Mouse (Mus musculus) lung, postnatal 4 days (tissue): Measurements from ENCODE around the gene Fkrp.

ENCODE experiments used
- DNase-seq, 2 experiments: peaks; one replicate each; pipeline ENCODE4 v3.0.0; 2021

Fkrp gene

DNA sequence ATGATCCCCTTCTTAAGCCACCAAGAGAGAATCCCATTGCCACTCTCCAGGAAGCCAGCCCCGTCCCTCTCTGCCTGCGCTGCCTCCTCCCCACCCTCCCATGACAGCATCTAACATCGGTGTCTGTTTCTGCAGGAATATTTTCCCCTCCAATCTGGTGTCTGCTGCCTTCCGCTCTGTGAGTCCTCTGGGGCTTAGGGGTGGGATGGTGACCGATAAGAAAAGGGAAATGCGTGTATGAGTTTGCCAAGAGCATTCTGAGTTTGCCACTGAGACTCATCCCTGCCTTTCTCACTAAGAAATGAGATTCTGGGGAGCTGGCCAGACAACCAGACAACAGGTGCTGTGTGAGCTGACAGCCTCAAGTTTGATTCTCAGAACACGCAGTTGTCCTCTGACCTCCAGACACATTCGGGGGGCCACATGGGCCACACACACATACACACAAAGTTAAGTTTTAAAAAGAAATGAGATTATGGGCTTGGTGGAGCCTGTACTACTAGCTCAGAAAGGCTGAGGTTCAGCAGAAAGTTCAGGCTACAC lies 30.9 kb downstream of the Fkrp start:
- no peak for DNase-seq

DNA sequence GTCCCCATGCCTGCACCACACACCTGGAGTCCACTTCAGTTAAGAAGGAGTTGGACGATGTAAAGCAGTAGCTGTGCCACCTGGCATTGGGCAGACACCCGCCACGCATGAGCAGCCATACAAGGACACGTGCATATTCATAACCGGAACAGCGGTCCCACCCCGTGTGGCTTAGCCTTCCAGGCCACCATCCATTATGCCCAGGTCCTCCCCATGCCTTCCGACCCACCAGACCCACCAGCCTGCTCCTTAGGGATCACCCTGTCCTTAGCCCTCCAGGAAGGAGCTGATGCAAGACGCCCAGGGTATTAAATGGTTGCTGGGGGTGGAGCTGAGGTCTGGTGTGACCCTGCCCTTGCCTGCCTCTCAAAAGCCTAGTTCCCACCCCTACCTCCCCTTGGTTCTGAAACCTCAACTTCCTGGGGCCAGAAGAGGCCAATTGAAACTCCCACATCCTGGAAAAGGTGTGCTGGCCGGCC lies 32.0 kb downstream of the Fkrp start:
- peak; percentile 54 to 62 for DNase-seq

DNA sequence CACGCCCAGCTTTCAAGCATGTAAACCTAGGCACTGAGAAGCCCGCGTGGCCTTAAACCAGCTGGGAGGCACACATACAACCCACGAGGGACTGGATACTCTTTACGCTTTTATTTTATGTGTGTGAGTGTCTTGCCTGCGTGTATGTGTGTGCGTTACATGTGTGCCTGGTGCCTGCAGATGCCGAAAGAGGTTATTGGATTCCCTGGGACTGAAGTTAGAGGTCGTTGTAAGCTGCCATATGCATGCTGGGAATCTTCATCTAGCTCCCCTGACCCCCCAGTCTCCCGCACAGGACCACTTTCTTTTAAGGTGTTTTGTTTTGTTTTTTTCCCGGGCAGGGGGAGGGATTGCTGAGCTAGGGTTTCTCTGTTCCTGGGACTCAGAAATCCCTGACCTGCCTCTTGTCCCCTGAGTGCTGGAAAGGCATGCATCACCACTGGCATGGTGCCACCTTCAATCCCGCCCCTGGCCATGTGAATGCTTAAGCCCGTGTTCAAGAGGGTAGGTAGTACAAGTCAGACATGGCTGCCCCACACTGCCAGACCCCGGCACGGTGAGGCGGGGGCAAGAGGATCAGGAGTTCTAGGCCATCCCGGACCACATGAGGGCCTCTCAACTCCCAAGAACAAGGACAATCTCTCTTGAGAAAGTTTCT lies 32.6 kb downstream of the Fkrp start:
- DNase-seq, result peak; percentile 82 to 91

DNA sequence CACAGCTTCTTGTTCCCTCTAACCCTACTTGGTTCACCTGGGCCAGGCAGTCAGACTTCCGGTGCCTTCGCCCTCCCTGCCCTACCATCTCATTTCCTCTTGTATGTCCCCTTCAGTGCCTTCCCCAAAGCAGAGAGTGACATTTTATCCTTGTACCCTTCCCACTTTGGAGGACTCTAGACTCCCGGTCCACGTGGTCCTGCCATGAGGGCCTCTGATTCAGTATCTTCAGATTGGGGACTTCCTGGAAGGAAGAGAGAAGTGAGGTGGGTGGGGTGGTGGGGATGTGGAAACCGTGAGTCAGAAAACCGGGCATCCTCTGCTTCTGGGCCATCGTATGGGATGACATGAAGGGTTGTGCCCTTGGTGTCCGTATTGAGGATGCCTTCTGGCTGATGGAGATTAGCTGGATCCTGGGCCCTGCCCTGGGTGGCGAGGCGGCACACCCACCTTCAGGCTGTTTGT lies 33.3 kb downstream of the Fkrp start:
- peak; percentile 49 for DNase-seq

DNA sequence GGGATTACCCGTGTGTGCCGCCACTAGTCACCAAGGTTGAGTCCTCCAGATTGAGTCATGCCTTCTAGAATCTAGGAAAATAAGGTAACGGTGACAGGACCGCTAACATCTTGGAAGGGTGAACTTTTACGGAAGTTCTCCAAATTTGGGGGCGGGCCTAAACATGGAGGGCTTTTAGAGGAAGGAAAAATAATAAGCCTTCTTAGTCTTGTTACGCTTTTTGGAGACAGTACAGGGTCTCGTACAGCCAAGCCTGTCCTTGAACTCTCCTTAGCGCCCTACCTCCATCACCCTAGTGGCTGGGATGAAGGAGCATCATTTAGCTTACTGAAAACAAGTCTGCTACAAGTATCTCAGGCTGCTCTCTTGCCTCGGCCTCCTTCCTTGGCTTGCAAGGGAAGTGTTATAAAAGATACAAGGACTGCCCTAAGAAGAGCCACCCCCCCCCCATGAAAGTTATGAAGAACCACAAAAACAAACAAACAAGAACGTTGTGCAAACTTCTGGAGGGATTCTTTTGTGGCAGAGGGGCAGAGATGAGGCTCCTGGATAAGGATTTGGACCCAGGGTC lies 33.9 kb downstream of the Fkrp start:
- peak in 1 of 2 experiments; percentile 23 for DNase-seq

DNA sequence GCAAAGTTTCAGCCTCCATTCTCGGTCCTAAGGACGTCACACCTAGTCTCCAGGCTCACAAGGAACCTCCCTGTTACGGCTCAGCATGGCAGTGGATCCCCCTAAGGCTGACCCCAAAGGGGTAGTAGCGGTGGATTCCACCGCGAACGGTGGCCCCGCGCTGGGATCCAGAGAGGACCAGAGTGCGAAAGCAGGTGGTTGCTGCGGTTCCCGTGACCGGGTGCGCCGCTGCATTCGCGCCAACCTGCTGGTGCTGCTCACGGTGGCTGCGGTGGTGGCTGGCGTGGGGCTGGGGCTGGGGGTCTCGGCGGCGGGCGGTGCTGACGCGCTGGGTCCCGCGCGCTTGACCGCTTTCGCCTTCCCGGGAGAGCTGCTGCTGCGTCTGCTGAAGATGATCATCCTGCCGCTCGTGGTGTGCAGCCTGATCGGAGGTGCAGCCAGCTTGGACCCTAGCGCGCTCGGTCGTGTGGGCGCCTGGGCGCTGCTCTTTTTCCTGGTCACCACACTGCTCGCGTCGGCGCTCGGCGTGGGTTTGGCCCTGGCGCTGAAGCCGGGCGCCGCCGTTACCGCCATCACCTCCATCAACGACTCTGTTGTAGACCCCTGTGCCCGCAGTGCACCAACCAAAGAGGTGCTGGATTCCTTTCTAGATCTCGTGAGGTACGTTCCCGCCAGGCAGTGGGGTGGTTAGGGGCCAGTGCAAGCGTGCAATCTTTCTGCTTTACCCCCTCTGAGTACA lies 34.5 kb downstream of the Fkrp start:
- DNase-seq, result peak; percentile 45 to 49

DNA sequence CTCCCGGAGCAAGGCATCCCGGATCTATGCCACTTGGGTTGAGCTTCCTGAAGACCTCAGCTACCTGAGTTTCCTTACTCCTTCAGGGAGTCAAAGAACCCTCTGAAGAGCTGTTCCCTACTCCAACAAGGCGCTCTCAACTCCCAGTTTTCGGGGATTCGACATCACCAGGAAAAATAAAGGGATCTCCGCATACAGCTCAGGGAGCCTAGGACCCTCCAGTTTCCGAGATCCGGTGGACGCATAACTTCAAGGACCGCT lies 35.0 kb downstream of the Fkrp start:
- DNase-seq, result no peak

DNA sequence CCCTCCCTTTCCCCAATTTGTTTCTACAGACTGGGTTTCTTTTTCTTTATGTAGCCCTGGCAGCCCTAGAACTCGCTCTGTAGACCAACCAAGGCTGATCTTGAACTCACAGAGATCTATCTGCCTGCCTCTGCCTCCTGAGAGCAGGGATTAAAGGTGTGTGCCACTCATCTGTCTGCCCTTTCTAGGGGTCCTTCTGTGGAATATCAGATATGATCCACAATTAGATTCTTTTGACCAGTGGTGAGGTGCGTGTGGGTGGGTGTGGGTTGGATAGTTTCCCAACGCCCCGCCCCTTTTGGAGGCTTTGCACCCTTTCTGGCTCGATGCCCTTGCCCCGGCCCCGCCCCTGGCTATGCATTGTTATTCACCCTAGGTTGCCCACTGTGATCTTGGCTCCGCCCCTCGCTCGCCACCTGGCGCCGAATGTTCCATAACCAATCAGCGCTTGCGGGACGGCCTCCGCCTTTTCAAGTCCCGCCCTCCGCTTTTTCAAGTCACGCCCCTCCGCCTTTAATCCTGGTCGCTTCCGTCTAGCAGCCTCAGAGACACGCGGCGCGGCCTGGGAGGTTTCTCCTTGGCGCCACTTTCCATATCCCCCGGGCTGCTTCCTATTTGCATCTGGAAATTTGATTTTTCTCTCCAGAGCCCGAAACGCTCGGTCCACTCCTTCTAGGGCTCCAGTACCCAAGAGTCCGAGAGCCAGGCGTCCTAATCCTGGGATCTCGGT lies 35.5 kb downstream of the Fkrp start, which contains the start of gene Slc1a5:
TSS of gene Slc1a5 (plus strand) at position 516 of the 730 bp plus-strand sequence.
- DNase-seq, result peak; percentile 97

DNA sequence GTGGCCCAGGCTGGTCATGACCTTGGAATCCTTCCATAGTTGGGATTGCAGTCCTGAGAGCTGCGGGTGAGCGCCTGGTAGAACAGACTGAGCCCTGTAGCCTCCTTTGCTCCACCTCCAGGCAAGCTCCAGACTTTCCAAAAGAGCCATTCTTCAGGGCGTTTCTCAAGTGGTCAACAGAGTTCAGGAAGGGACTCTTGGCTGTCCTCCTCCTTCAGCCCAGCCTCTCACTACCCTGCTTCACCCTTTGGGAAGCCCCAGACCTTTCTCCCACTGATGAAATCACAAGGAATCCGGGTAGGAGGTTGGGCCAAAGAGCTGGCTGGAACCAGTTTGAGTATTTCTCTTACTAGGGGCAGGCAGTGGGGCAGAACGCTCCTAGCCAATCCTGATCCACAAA lies 36.5 kb downstream of the Fkrp start:
- peak; percentile 66 to 85 for DNase-seq

DNA sequence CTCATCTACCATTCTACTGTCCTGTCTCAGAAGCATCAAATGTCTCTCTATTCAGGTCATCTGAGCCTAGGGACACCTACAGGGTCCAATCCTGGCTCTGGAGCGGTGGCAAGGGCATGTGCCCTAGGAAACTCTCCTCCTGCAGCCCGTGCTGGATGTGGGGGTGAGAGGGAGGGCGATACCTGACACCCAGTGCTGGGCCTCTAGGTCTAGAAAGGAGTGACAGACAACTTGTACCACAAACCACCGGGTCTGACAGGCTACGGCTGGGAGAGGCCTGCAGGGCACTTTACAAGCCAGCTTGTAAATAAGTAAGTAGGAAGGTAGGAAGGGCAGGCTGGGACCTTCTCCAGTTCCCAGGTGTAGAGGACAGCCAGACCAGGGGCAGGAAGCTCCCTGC lies 40.6 kb downstream of the Fkrp start:
- DNase-seq, result no peak

DNA sequence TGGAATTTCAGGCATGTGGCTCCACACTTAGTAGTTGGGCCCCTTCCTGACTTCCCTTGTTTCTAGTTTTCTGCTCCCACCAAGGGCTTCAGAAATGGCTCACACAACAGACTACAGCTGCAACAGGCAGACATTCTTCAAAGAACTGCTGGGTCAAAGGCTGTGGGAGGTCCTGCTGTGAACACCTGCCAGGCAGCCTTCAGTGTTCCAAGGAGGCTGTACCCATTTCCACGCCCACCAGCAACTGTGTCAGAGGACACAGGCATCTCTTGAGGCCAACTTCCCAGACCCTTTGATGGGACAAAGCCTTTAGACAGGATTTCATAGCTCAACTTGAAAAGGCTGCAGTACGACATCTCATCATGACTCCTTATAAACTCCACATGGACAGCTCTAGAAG lies 50.1 kb downstream of the Fkrp start:
- no peak for DNase-seq

DNA sequence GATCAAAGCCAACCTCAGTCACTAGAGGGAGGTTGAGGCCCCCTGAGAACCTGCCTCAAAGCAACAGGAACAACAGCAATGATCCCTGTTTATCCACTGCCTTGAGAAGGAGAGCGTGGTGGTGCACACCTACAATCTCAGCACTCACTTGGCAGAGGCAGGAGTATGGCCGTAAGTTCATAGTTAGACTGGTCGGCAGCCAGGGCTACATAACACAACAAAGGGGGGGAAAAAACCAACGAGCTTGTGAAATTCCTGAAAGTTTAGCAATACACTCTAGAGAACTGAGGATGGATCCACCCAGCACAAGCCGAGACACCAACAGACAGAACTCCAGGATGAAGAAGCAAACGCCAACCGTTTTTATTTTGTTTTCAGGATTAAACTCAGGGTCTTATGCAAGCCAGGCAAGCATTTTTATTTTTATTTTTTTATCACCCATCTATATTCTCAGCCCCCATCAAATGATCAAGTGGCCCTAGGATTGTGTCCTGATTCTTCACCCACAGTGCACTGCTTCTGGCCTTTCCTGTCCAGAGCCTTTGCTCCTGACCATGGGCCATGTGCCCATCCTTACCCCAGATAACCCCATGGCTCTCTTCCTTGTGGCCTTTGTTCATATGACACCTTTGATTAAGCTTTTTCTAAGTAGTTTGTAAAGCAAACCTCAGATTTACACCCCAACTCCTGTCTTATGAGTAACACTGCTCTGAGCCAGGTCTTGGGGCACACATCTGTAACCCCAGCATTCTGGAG lies 52.9 kb downstream of the Fkrp start:
- no peak for DNase-seq

DNA sequence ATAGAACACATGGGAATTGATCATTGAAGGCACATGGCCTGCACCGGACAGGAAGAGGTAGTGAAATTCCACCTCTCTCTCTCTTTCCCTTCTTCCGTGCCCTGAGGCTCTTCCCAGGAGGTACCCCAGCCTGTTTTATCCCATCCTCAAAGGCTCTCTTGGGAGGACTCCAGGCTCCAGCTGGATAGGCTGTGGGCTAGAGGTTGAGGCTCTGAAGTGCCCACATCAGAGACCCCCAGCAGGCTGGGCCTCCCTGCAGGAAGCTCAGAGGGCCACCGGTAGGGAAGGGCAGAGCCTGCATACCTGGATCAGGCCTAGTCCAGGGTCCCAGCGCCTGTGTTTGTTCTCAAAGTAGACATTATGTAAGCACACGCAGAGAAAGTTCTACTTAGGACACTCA lies 54.9 kb downstream of the Fkrp start:
- peak in 1 of 2 experiments; percentile 32 for DNase-seq

DNA sequence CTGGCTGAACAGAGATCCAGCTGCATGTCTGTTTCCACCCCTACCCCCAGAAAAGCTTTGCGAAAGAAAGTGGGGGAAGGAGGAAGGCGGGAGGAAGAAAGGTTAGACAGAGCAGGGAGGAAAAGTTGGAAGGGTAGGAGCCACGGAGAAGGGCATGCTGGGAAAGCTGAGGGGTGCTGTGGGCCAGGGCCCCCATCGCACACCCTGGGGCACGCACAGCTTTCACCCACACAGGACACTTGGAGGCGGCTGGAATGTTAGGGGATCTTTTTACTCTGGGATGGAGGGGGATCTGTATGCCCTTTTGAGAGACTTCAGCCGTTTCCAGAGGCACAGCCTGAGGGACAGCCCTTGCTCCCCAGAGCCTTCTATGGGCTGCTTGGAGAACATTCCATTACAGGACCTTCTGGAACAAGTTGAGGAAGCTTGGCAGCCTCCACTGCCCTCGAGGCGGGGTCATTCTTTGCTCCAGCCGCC lies 55.5 kb downstream of the Fkrp start:
- DNase-seq, result peak; percentile 74 to 90

DNA sequence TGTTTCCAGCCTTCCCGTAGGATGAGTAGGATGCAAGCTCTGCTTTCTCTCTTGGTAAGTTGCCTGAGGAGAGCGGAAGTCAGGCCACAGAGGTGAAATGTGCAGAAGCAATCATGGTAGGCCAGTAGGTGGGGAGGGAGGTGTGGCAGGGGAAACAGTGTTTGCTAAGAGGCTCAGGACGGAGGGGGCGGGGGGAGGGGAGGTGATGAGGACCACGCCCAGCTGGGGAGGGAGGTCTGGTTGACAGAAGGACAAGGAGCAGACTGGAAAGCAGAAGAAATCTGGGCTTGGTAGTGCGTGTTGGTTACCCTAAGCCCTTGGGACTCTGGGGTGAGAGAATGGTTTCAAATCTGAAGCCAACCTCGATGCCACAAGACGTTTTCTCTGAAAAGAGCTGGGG lies 56.2 kb downstream of the Fkrp start:
- peak; percentile 39 to 54 for DNase-seq
